Comparison of ENCODE assay signal across 1 mouse cellular context in the genomic region with DNA sequence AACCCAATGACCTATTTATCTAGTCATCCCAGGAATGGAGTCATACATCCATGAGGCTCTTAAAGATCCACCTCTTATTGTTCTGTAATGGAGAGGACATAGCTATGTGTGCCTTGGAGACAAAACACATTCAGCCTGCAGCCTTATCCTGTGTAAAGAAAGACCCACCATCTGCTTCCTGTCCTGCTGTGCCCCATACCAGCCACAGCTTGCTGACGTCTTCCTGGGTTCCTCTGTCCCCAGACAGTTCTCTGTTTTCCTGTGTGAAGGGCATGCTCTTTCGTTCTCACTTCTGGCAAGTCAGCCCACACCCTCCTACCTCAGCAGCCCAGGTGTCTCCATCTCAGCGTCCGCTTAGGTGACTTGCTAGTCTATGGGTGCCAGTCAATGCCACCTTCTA.
TF ChIP-seq lines count a peak whose summit lies in the region.

No protein-coding gene starts in this region.

TF ChIP-seq in CH12.LX, 34 proteins besides CTCF, POLR2A, EP300 and RAD21 (continued from another document):
- TF ChIP-seq IRF4 (IDR thresholded peaks at IDR 0.05; ENCODE audit: low read depth, low read length): peak; percentile 70
- no peak for TF ChIP-seq ZC3H11A (IDR thresholded peaks at IDR 0.05; ENCODE audit: low read depth, low read length)
- no peak for TF ChIP-seq USF1 (IDR thresholded peaks at IDR 0.05; ENCODE audit: low read depth, low read length)
- TF ChIP-seq JUND (conservative IDR thresholded peaks at IDR 0.05; ENCODE audit: low read depth, low read length): no peak
- no peak for TF ChIP-seq UBTF (IDR thresholded peaks at IDR 0.05; ENCODE audit: low read depth, low read length)
- TF ChIP-seq TCF12 (IDR thresholded peaks at IDR 0.05; ENCODE audit: low read depth, low read length): peak; percentile 90
- TF ChIP-seq USF2 (conservative IDR thresholded peaks at IDR 0.05; ENCODE audit: low read depth, low read length): no peak
- TF ChIP-seq CHD2 (IDR thresholded peaks at IDR 0.05; ENCODE audit: low read length): peak; percentile 61; the same call in 1 of the 2 replicates
- no peak for TF ChIP-seq E2F4 (IDR thresholded peaks at IDR 0.05; ENCODE audit: insufficient replicate concordance, low read depth, low read length)
